Mouse (Mus musculus) cerebellum, adult (tissue): ENCODE measurements around the gene Uhrf1.

ENCODE experiments used
- ATAC-seq: cut with Nextera tagmentation; 2 replicates; pipeline ENCODE4 v1.9.2; 2017; ENCODE audit warnings: mild to moderate bottlenecking, moderate library complexity, mixed read lengths; ENCODE audit not compliant: insufficient number of reproducible peaks, low FRiP score, low TSS enrichment

Gene Uhrf1

DNA sequence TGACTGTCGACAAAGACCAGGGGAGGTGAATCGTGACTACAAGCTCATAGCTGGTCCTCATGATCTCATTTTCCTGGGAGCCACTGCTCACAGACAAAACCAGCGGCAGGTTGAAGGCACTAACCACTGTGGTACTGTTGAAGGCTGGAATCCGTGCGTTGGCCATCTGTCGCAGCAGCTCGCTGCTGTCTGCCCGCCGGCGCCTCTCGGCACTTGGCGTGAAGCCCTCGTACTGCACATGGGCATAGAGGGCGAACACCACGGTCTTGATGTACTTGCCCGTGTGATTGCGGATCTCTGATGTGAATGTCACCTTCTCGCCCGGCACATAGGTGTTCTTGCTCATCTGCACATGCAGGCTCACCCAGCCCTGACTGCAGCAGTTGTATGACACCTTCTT lies 8.9 kb upstream of the Uhrf1 start:
- no peak for ATAC-seq

DNA sequence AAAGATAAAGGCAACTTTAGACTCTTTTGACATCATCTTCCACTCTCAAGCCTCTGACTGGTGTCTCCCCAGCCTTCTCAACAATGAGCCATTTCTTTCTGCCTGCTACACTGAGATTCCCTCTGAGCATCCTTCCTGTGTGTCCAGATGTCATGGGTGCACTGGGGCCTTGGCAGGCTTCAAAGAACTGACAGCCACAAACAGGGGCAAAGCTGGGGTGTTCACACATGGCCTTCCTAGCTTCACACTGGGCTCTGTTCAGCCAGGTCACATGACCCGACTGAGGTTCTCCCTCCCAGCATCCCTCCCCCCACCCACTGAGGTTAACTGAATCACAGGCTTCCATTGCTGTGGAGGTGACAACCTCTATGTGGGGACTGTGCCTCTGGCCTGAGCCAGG lies 6.9 kb upstream of the Uhrf1 start:
- ATAC-seq, result no peak

DNA sequence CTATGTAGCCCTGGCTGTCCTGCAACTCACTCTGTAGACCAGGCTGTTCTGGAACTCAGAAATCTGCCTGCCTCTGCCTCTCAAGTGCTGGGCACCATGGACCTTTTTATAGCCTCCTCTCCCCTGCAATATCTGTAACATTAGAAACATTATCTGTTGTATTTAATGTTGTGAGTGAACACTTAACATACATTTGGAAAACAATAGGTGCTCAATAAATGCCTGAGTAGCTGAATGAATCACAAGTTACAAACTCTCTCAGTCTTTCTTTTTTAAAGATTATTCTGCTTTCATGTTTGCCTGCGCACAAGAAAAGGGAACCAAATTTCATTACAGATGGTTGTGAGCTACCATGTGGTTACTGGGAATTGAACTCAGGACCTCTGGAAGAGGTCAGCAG lies 4.9 kb upstream of the Uhrf1 start:
- no peak for ATAC-seq

DNA sequence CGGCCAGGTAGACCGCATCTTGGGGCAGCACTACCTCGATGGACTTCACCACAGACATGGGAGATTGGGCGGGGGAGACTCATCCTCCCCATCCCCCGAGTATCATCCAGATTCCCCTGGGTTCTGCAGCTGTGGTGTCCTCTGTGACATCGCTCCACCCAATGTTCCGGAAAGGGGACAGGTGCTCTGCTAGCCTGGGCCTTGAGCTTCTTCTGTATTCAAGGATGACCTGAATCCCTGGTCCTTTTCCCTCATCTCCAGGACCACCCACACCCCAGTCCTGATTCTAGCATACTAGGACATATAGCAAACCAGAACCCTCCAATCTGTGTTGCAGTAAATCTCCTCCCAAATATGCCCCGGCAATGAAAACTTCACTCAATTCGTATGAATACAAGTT lies 2.9 kb upstream of the Uhrf1 start, which contains the start of gene Arrdc5:
Gene Arrdc5 (minus strand): TSS at position 101 of the 400 bp plus-strand sequence.
- no peak for ATAC-seq

GRCm38 (mm10) chr17:56302363-56302996 lies 641 bp upstream of the Uhrf1 start:
- ATAC-seq, result no peak

DNA sequence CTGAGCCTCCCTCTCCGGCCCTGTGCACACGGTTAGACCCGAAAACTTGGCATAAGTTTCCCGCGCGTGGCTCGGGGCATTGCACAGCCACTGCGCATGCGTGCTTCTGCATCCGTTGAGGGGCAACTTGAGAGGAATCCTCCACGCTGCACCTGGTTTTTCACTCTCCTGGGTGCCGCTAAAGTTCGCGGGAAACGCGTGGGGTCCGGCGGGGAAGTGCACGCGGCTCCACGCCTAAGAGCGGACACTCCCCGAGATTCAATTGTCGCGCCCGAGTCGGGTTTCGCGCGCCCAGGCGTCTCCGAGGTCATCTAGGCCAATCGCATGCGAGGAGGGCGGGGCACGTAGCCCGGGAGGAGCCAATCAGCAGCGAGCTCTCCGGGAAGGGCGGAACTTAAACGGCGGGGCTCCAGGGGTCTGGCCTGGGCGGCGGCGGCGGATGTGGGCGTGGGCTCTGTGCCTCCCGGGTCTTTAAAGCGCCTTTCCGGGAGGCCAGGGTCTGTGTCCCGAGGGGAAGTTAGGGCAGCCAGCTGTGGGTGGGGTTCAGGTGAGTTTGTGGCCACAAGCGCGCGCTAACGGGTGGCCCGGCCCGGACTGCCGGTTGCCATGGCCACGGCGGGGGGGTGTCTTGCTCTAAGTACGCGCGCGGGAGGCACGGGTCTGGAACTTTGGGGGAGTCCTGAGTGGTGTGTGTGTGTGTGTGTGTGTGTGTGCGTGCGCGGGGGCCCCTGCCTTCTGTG lies 896 bp downstream of the Uhrf1 start:
- peak; percentile 96 for ATAC-seq

- ATAC-seq, result no peak
Measured at GRCm38 (mm10) chr17:56304718-56305117, 1.6 kb downstream of the Uhrf1 start.

DNA sequence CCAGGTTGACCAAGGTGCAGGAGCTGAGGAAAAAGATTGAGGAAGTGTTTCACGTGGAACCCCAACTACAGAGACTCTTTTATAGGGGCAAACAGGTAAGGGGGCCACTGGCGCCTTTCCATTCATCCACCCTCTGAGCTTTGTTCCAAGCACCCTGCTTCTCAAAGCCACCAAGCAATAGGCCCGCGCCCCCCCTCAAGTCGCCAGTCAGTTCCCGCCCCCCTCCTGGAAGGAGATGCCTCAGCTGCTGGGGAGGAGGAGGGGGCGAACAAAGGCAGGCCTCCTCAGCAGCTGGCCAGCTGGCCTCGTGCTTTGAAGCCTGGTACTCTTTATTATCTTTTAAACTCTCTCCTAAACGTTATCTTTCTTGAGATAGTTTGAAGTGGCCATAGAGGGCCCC lies 2.0 kb downstream of the Uhrf1 start:
- no peak for ATAC-seq

GRCm38 (mm10) chr17:56305826-56306225 lies 2.7 kb downstream of the Uhrf1 start:
- ATAC-seq, result no peak

DNA sequence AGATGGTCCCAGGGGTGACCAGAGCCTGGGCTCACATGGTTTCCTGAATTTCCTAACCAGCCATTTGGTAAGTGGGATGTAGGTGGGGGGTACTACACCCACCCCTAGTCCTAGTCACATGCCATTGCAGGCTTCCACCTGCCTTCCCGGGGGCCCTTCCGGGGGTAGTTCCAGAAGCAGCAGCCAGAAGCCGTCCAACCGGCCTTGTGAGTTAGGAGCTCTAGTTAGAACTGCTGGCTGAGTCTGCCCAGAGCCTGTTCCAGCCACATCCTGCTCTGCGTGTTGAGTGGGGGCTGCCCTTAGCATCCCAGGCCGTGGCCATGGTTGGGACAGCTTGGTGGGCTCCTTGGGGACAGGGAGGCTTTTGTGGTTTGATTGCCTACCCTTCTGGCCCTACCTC lies 5.0 kb downstream of the Uhrf1 start:
- ATAC-seq, result no peak

DNA sequence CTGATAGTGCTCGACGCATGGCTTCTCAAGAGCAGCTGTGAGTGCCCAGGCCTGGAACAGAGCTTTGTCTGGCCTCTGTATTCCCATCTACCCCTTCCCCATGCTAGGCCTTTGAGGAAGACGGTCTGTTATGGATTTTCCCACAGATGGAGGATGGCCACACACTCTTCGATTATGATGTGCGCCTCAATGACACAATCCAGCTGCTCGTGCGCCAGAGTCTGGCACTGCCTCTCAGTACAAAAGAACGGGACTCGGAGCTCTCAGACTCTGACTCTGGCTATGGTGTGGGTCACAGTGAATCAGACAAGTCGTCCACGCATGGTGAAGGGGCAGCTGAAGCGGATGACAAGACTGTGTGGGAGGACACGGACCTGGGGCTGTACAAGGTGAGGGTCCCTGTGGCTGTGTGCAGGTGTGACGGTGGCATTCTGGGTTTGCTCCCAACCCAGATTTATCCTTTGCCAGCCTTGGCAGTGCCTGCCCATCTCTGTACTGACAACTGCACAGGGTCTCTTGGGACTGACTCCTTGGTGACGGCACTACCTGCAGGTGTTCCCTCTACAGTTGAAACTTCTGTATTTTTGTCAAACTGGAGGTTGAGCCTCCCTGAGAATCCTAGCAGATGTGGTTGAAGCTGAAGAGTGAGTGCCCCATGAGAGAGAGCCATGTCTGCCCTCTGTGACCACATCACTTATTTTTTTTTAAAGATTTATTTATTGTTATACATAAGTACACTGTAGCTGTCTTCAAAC lies 6.2 kb downstream of the Uhrf1 start:
- ATAC-seq, result no peak

- ATAC-seq, result no peak
Measured at GRCm38 (mm10) chr17:56324419-56324818, 21.3 kb downstream of the Uhrf1 start.

DNA sequence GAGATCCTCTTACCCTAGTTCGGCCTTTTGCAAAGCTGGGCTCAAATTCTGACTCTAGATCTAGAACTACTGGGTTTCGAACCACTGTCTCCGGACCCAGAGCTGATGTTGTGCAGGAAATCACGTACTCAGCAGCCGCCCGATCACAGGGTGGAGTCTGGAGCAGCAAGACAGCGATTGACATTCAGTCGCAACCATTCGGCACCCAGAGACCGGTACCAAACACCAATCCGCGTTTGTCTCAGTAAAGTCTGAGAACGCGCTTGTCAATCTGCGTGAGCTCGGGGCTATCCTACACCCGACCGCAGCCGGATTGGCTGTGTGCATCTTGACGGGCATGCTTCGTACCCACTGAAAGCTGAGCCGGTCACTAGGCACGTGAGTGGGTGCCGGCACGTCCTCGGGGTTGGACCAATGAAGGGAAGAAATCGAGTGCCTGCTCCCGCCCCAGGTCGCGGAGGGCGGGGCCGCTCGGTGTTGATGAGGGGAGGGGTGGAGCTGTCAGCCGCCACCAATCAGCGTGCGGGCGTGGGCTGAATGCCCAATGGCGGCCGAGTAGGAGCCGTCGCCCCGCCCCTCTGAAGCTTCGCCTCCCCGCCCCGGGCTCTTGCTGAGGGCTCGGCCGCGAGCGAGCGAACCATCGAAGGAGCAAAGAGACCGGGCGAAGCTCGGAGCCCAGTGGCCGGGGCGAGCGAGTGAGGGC lies 22.5 kb downstream of the Uhrf1 start, which contains the start of gene Kdm4b:
Gene Kdm4b (plus strand): TSS at position 613 of the 703 bp plus-strand sequence.
- peak; percentile 99 for ATAC-seq

DNA sequence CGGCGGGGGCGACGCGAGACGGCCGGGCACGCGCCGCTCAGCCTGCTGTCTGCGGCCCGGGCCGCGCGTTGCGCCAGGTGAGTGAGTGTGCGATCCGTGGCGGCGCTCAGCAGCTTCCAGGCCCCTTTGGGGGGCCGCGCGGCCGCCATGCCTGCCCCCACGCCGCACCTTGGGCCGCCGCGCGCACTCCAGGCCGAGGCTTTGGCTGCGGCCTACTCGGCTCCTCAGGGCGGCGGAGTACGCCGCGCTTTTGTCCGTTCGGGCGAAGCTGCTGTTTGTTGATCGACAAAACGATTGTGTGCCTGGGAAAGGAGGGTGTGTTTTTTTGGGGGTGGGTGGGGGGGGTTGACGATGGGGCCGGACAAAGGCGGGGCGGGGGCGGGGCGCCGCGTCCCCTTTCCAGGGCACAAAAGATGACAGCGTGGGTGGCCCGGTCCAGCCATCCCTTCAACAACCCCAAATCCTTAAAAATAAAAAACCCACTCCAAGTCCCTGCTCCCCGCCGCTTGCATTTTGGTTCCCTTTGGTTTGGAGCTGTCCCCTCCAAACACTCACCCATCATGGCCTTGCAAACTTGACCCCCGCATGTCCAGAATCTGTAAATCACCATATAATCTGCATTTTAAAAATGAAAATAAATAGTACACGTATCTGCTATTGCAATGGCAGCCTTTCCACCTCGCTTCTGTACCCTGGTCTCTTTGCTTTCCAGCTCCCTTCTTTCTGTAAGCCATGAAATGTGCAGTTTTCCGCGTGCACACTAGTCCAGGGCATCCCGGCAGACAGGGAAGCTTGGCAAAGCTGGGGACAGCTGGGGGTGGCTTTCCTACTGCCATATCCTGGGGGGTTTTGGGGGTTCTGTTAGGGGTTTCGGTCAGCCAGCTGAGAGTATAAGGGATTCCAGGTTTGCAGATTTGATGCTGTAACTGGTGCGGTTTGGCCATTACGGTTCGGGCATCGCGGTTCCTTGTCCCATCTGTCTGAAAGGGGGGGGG lies 23.3 kb downstream of the Uhrf1 start:
- ATAC-seq, result peak; percentile 1; the same call in 1 of the 2 replicates

GRCm38 (mm10) chr17:56329267-56329666 lies 26.1 kb downstream of the Uhrf1 start:
- ATAC-seq, result no peak

DNA sequence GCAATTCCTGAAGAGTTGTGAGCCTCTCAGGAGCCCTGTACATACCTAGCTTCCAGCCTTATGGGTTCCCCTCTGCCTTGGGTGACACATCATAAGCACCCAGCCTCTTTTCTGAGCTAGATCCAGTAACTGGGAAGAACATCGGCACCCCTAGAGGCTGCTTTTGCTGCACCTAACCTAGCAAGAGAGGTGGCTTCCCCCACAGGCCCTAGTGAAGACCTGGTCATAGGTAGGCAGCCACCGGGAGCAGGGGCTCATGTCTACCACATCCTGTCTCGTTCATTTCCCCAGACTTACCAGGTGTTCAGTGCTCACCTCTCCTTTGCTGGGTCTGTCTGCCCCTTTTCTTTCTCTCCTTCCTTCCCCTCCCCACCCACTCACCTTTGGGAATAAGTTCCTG lies 27.2 kb downstream of the Uhrf1 start:
- no peak for ATAC-seq

- ATAC-seq, result no peak
Measured at GRCm38 (mm10) chr17:56331256-56331655, 28.1 kb downstream of the Uhrf1 start.

- ATAC-seq, result no peak
Measured at GRCm38 (mm10) chr17:56332987-56333386, 29.9 kb downstream of the Uhrf1 start.

DNA sequence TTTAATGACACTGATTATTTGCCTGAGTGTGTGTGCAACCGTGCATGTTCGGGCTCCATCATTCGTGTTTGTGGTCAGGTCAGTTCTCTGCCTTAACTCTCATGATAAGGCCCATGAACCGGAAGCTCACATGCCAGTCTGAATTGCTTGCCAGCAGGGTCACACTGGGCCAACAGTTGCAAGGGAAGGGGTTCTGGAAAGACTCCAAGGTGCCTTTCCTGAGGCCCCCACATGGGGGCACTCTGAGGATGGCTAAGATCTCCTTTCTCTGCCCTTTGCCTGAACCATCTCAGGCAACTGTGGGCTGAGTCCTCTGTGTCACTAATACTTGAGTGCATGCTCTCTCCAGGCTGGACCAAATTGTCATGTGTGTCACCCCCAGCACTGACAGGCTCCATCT lies 34.1 kb downstream of the Uhrf1 start:
- ATAC-seq, result no peak
